Mouse (Mus musculus): ENCODE measurements around the gene Rnf133. TPM values are rescaled to one million over a fixed set of nuclear protein-coding genes. Genes with fewer than 3 reads are reported as not detected.

Gene Rnf133
- not detected in 2 replicates for polyA plus RNA-seq (2015; fragmentation: Nextera tagmentation; extraction: Ambion mirVana)

- no peak for ATAC-seq (replicated peaks)
- H3K9me3 ChIP-seq = no peaks in the 10 kb centered on the region
- H3K4me3 ChIP-seq = no peak within 1 kb of the TSS
- H3K9ac ChIP-seq = no peak within 1 kb of the TSS
- no peaks in the 10 kb centered on the region for H3K4me1 ChIP-seq
- no peak within 1 kb of the TSS for H3K4me2 ChIP-seq
- H3K27me3 ChIP-seq (replicated peaks) = no peaks in the 10 kb centered on the region
- H3K27ac ChIP-seq = no peak within 1 kb of the TSS
- no peaks in the 10 kb centered on the region for H3K36me3 ChIP-seq (replicated peaks)
- WGBS = 90% methylated on average over 2 of the region's 2 CpGs
Observed at GRCm38 (mm10) chr6:23650205-23650604, at the start of gene Rnf133. Gene Rnf133, minus strand, starts transcription at chr6:23650305.

- Histone ChIP-seq H3K4me1 (no peaks in the 10 kb centered on the region), H3K4me3 (no peak overlapping the region), H3K4me2 (no peak overlapping the region), H3K27ac (no peak overlapping the region), H3K27me3 (replicated peaks) (no peaks in the 10 kb centered on the region), H3K9ac (no peak overlapping the region), H3K9me3 (no peaks in the 10 kb centered on the region), H3K36me3 (replicated peaks) (no peaks in the 10 kb centered on the region)
- 82% methylated on average over 1 of the region's 1 CpGs for WGBS
- ATAC-seq (replicated peaks) = no peak
Observed at GRCm38 (mm10) chr6:23678172-23678571, 28.1 kb upstream of the Rnf133 start.

- ATAC-seq (replicated peaks) = no peak
- no peaks in the 10 kb centered on the region for H3K27me3 ChIP-seq (replicated peaks)
- no peaks in the 10 kb centered on the region for H3K9me3 ChIP-seq
- no peaks in the 10 kb centered on the region for H3K4me1 ChIP-seq
- no peak within 1 kb of the TSS for H3K4me2 ChIP-seq
- no peak within 1 kb of the TSS for H3K27ac ChIP-seq
- no peak within 1 kb of the TSS for H3K4me3 ChIP-seq
- WGBS = 82% methylated on average over 2 of the region's 2 CpGs
- H3K36me3 ChIP-seq (replicated peaks) = no peaks in the 10 kb centered on the region
- no peak within 1 kb of the TSS for H3K9ac ChIP-seq
Observed at GRCm38 (mm10) chr6:23655036-23655435, 4.9 kb upstream of the Rnf133 start, which contains the start of gene Rnf148. Gene Rnf148, minus strand, starts transcription at chr6:23655136.

GRCm38 (mm10) chr6:23648732-23649131 lies 1.4 kb downstream of the Rnf133 start:
- ATAC-seq (replicated peaks) = no peak
- no peaks in the 10 kb centered on the region for H3K27me3 ChIP-seq (replicated peaks)
- H3K27ac ChIP-seq = no peak overlapping the region
- H3K9me3 ChIP-seq = no peaks in the 10 kb centered on the region
- H3K36me3 ChIP-seq (replicated peaks) = no peaks in the 10 kb centered on the region
- no peaks in the 10 kb centered on the region for H3K4me1 ChIP-seq
- H3K4me2 ChIP-seq = no peak overlapping the region
- 80% methylated on average over 8 of the region's 8 CpGs for WGBS
- H3K9ac ChIP-seq = no peak overlapping the region
- H3K4me3 ChIP-seq = no peak overlapping the region

- Histone ChIP-seq H3K36me3 (replicated peaks) (no peaks in the 10 kb centered on the region), H3K4me2 (no peak overlapping the region), H3K9me3 (no peaks in the 10 kb centered on the region), H3K27ac (no peak overlapping the region), H3K4me3 (no peak overlapping the region), H3K27me3 (replicated peaks) (no peaks in the 10 kb centered on the region), H3K4me1 (no peaks in the 10 kb centered on the region), H3K9ac (no peak overlapping the region)
- no peak for ATAC-seq (replicated peaks)
- 76% methylated on average over 7 of the region's 7 CpGs for WGBS
Observed at GRCm38 (mm10) chr6:23647627-23648247, 2.4 kb downstream of the Rnf133 start.

- no peak for ATAC-seq (replicated peaks)
- H3K9me3 ChIP-seq = no peaks in the 10 kb centered on the region
- no peak overlapping the region for H3K27ac ChIP-seq
- H3K4me1 ChIP-seq = no peaks in the 10 kb centered on the region
- H3K4me3 ChIP-seq = no peak overlapping the region
- H3K4me2 ChIP-seq = no peak overlapping the region
- WGBS = 71% methylated on average over 3 of the region's 3 CpGs
- H3K36me3 ChIP-seq (replicated peaks) = no peaks in the 10 kb centered on the region
- H3K9ac ChIP-seq = no peak overlapping the region
- H3K27me3 ChIP-seq (replicated peaks) = no peaks in the 10 kb centered on the region
Observed at GRCm38 (mm10) chr6:23637081-23637480, 13.0 kb downstream of the Rnf133 start.

- H3K4me2 ChIP-seq = no peak overlapping the region
- no peaks in the 10 kb centered on the region for H3K27me3 ChIP-seq (replicated peaks)
- no peaks in the 10 kb centered on the region for H3K4me1 ChIP-seq
- H3K4me3 ChIP-seq = no peak overlapping the region
- no peaks in the 10 kb centered on the region for H3K36me3 ChIP-seq (replicated peaks)
- H3K9ac ChIP-seq = no peak overlapping the region
- H3K9me3 ChIP-seq = no peaks in the 10 kb centered on the region
- 90% methylated on average over 3 of the region's 3 CpGs for WGBS
- no peak overlapping the region for H3K27ac ChIP-seq
- no peak for ATAC-seq (replicated peaks)
Observed at GRCm38 (mm10) chr6:23635208-23635607, 14.9 kb downstream of the Rnf133 start.

- ATAC-seq (replicated peaks) = no peak
- 78% methylated on average over 9 of the region's 9 CpGs for WGBS
Observed at GRCm38 (mm10) chr6:23634016-23634415, 16.1 kb downstream of the Rnf133 start.

GRCm38 (mm10) chr6:23630465-23630864 lies 19.6 kb downstream of the Rnf133 start:
- no peak overlapping the region for H3K9ac ChIP-seq
- no peaks in the 10 kb centered on the region for H3K9me3 ChIP-seq
- 16% methylated on average over 4 of the region's 4 CpGs for WGBS
- no peak for ATAC-seq (replicated peaks)
- H3K27me3 ChIP-seq (replicated peaks) = no peaks in the 10 kb centered on the region
- no peaks in the 10 kb centered on the region for H3K4me1 ChIP-seq
- H3K27ac ChIP-seq = no peak overlapping the region
- H3K4me2 ChIP-seq = no peak overlapping the region
- no peak overlapping the region for H3K4me3 ChIP-seq
- H3K36me3 ChIP-seq (replicated peaks) = no peaks in the 10 kb centered on the region

More at GRCm38 (mm10) chr6:23634016-23634415, 16.1 kb downstream of the Rnf133 start:
- H3K4me3 ChIP-seq = no peak overlapping the region
- no peak overlapping the region for H3K4me2 ChIP-seq
- no peaks in the 10 kb centered on the region for H3K27me3 ChIP-seq (replicated peaks)
- no peaks in the 10 kb centered on the region for H3K36me3 ChIP-seq (replicated peaks)
- H3K9ac ChIP-seq = no peak overlapping the region
- no peaks in the 10 kb centered on the region for H3K4me1 ChIP-seq
- H3K9me3 ChIP-seq = no peaks in the 10 kb centered on the region
- no peak overlapping the region for H3K27ac ChIP-seq

Other genes starting within 250 kb of the Rnf133 start
- gene Rnf148, start 4.8 kb upstream of the Rnf133 start, polyA plus RNA-seq (2015; fragmentation: Nextera tagmentation; extraction: Ambion mirVana) = not detected in 2 replicates
- gene Cadps2, start 189.1 kb upstream of the Rnf133 start, polyA plus RNA-seq (2015; fragmentation: Nextera tagmentation; extraction: Ambion mirVana) = 7.6 and 7.9 TPM in 2 replicates